Comparison of ENCODE assay signal across 9 mouse cellular contexts in the genomic region with DNA sequence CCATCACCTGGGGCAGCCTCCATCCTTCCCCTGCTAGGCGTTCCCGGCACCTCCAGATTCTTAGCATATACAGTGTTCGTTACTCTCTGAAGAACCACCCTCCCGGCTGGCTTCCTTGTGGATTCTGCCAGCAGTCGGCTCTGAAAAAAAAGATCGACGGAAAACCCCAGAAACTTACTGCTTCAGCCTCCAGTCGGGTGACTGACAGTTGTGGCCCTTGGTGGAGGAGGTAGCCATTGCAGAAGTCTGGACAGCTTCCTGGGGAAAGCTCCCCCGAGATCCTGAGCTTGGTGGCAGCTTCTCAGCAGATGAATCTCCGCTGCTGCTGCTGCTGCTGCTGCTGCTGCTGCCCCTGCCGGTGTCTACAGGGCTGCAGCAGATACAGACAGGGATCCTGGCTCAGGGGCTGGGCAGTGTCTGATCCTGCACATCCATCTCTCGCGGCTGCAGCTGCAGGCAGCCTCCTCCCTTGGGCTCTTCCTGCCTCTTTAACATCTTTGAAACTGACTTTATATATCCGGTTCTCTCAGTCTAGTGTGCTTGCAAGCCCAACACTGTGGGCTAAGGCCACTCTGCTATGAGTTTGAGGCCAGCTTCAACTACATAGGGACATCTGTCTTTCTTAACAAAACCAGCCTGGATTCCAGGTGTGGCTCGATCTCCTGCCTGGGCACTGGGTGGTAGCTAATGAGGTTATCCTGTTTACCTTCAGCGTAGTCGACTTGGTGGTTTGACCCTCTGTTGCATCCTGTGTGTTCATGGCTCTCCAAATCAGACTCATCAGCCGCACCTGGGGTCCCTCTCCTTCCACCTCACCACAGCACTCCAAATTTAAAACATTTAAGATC. TPM values are rescaled to one million over a fixed set of nuclear protein-coding genes. Genes with fewer than 3 reads are reported as not detected.
DNase-seq lines count a peak whose midpoint lies in the region; ATAC-seq lines count a peak whose summit lies in the region.
"Had no signal": no experiment of that assay in that cellular context is flagged by ENCODE, and none has a peak within 500 bp of the region (broad histone marks: within the 10 kb centered on the region; RNA-seq: fewer than 3 reads in every experiment).

No protein-coding gene starts in this region.

- no peaks in the 10 kb centered on the region for H3K27me3 ChIP-seq in embryonic facial prominence, embryonic 14.5 days (replicated peaks; ENCODE audit: control insufficient read depth, insufficient read depth, low read length)
- no peaks in the 10 kb centered on the region for H3K27me3 ChIP-seq in limb, embryonic 12.5 days
- no peaks in the 10 kb centered on the region for H3K27me3 ChIP-seq in splenic B cell, adult 2 months (ENCODE audit: control insufficient read depth, insufficient read depth, low read length, poor library complexity, severe bottlenecking)
- H3K27me3 ChIP-seq: megakaryocyte, embryonic 14.5 days had no signal

- ATAC-seq in embryonic facial prominence, embryonic 14.5 days (ENCODE audit: low read depth), result 0 out of 2 replicates have a peak, but pooled peaks have one; percentile 2
- ATAC-seq in limb, embryonic 12.5 days (ENCODE audit: insufficient number of reproducible peaks, insufficient read depth, low FRiP score, low TSS enrichment, low read depth), result peak; percentile 13; the same call in 1 of the 2 replicates

- 0 out of 2 replicates have a peak, but pooled peaks cover 6% of the 10 kb centered on the region for H3K36me3 ChIP-seq in embryonic facial prominence, embryonic 14.5 days (ENCODE audit: control insufficient read depth, insufficient read depth, low read length)
- peaks cover 7% of the 10 kb centered on the region; the same call in 1 of the 2 replicates for H3K36me3 ChIP-seq in limb, embryonic 12.5 days
- H3K36me3 ChIP-seq in splenic B cell, adult 2 months (ENCODE audit: control insufficient read depth, insufficient read depth, low read length, poor library complexity, severe bottlenecking), result no peaks in the 10 kb centered on the region

- peak overlapping the region; percentile 13; the same call in 1 of the 2 replicates for H3K4me3 ChIP-seq in embryonic facial prominence, embryonic 14.5 days (ENCODE audit: low read depth, low read length)
- H3K4me3 ChIP-seq in limb, embryonic 12.5 days (replicated peaks), result peak overlapping the region; percentile 20
- H3K4me3 ChIP-seq: megakaryocyte, embryonic 14.5 days had no signal

- H3K4me2 ChIP-seq in embryonic facial prominence, embryonic 14.5 days (ENCODE audit: low read depth, low read length), result peak overlapping the region; percentile 31
- H3K4me2 ChIP-seq in limb, embryonic 12.5 days, result peak overlapping the region; percentile 45

- H3K4me1 ChIP-seq in embryonic facial prominence, embryonic 14.5 days (ENCODE audit: control insufficient read depth, insufficient read depth, low read length), result peaks cover 30% of the 10 kb centered on the region
- peaks cover 39% of the 10 kb centered on the region for H3K4me1 ChIP-seq in limb, embryonic 12.5 days (replicated peaks)

- H3K9ac ChIP-seq in embryonic facial prominence, embryonic 14.5 days (ENCODE audit: low read depth, low read length), result peak overlapping the region; percentile 34; the same call in 1 of the 2 replicates
- H3K9ac ChIP-seq in limb, embryonic 12.5 days (replicated peaks), result no peak overlapping the region; the same call in 1 of the 2 replicates

- H3K27ac ChIP-seq in embryonic facial prominence, embryonic 14.5 days (replicated peaks; ENCODE audit: low read depth, low read length), result no peak overlapping the region
- H3K27ac ChIP-seq in limb, embryonic 12.5 days, result 0 out of 2 replicates have a peak overlapping the region, but pooled peaks have one; percentile 35

- no peaks in the 10 kb centered on the region for H3K9me3 ChIP-seq in embryonic facial prominence, embryonic 14.5 days (ENCODE audit: control insufficient read depth, low read length)
- H3K9me3 ChIP-seq in limb, embryonic 12.5 days, result no peaks in the 10 kb centered on the region
- H3K9me3 ChIP-seq: megakaryocyte, embryonic 14.5 days had no signal

- WGBS in embryonic facial prominence, embryonic 14.5 days, result 22% methylated on average over 18 of the region's 18 CpGs
- 16% methylated on average over 18 of the region's 18 CpGs for WGBS in limb, embryonic 12.5 days

- peak; percentile 7 for DNase-seq in layer of hippocampus, adult 9-11 months
- no peak for DNase-seq in layer of hippocampus, postnatal 14 days (ENCODE audit: low spot score in 2 of 2)
- DNase-seq in embryonic facial prominence, embryonic 14.5 days (ENCODE audit: low spot score), result peak; percentile 34
- peak; percentile 46 for DNase-seq in splenic B cell, adult 2 months (ENCODE audit: low read depth, low spot score)
- DNase-seq in frontal cortex, postnatal 14 days (ENCODE audit: low spot score in 2 of 2), result no peak
- DNase-seq in layer of hippocampus, postnatal 36 days, result no peak
- no peak for DNase-seq in testis, postnatal 14 days (ENCODE audit: low spot score)

RNA-seq across cellular contexts. Expression of a gene that starts 6.7 kb away (rescaled TPM):
- total RNA-seq in layer of hippocampus, postnatal 14 days (2021), result 100 to 1,000 TPM; 248 to 278 TPM
- 103 and 105 TPM in 2 replicates for polyA plus RNA-seq in embryonic facial prominence, embryonic 14.5 days (2014; fragmentation: Nextera tagmentation; extraction: Ambion mirVana)
- polyA plus RNA-seq in limb, embryonic 12.5 days (2016; fragmentation: Nextera tagmentation; extraction: Ambion mirVana), result 129 and 134 TPM in 2 replicates
- total RNA-seq in layer of hippocampus, postnatal 36 days (2021), result 100 to 1,000 TPM; 182 to 193 TPM

RNA-seq across cellular contexts. Expression of a gene that starts 9.8 kb away (rescaled TPM):
- total RNA-seq in layer of hippocampus, postnatal 14 days (2021), result 10 to 100 TPM; 36.8 to 38.0 TPM
- 13.6 and 14.9 TPM in 2 replicates for polyA plus RNA-seq in embryonic facial prominence, embryonic 14.5 days (2014; fragmentation: Nextera tagmentation; extraction: Ambion mirVana)
- 11.1 and 13.2 TPM in 2 replicates for polyA plus RNA-seq in limb, embryonic 12.5 days (2016; fragmentation: Nextera tagmentation; extraction: Ambion mirVana)
- total RNA-seq in layer of hippocampus, postnatal 36 days (2021), result 10 to 100 TPM; 26.7 to 31.7 TPM

RNA-seq across cellular contexts. Expression of a gene that starts 13.9 kb away (rescaled TPM):
- total RNA-seq in layer of hippocampus, postnatal 14 days (2021), result 1 to 10 TPM in 1 of 2 experiments, under 1 TPM in 1; 0.55 to 1.0 TPM
- 0.22 and 0.39 TPM in 2 replicates for polyA plus RNA-seq in embryonic facial prominence, embryonic 14.5 days (2014; fragmentation: Nextera tagmentation; extraction: Ambion mirVana)
- polyA plus RNA-seq in limb, embryonic 12.5 days (2016; fragmentation: Nextera tagmentation; extraction: Ambion mirVana), result 0.30 and 0.32 TPM in 2 replicates
- under 1 TPM; 0.67 to 0.96 TPM for total RNA-seq in layer of hippocampus, postnatal 36 days (2021)

RNA-seq across cellular contexts. Expression of a gene that starts 23.7 kb away (rescaled TPM):
- total RNA-seq in layer of hippocampus, postnatal 14 days (2021), result under 1 TPM; 0.65 to 0.98 TPM
- polyA plus RNA-seq in embryonic facial prominence, embryonic 14.5 days (2014; fragmentation: Nextera tagmentation; extraction: Ambion mirVana), result 2.8 and 4.3 TPM in 2 replicates
- polyA plus RNA-seq in limb, embryonic 12.5 days (2016; fragmentation: Nextera tagmentation; extraction: Ambion mirVana), result 1.2 and 1.3 TPM in 2 replicates
- total RNA-seq in layer of hippocampus, postnatal 36 days (2021), result 1 to 10 TPM in 1 of 2 experiments, under 1 TPM in 1; 0.95 to 1.7 TPM

RNA-seq across cellular contexts. Expression of a gene that starts 37.0 kb away (rescaled TPM):
- total RNA-seq in layer of hippocampus, postnatal 14 days (2021), result not detected
- polyA plus RNA-seq in embryonic facial prominence, embryonic 14.5 days (2014; fragmentation: Nextera tagmentation; extraction: Ambion mirVana), result 0.36 and 0.76 TPM in 2 replicates
- polyA plus RNA-seq in limb, embryonic 12.5 days (2016; fragmentation: Nextera tagmentation; extraction: Ambion mirVana), result 0.71 and 0.86 TPM in 2 replicates
- total RNA-seq in layer of hippocampus, postnatal 36 days (2021), result under 1 TPM; 0.35 to 0.42 TPM

Comparison
In these comparisons a context has a peak if more than half of its experiments do, and no peak if none do; other contexts are left out.
1. DNase-seq: peak in layer of hippocampus, adult 9-11 months (single experiment), embryonic facial prominence, embryonic 14.5 days (single experiment) and splenic B cell, adult 2 months (single experiment); none in layer of hippocampus, postnatal 14 days (0 of 2), frontal cortex, postnatal 14 days (0 of 2), layer of hippocampus, postnatal 36 days (0 of 2) and testis, postnatal 14 days (single experiment).